Mouse (Mus musculus) C2C12 (cell line): ENCODE data around the gene Ism2. TPM values are rescaled to one million over a fixed set of nuclear protein-coding genes. Genes with fewer than 3 reads are reported as not detected.
"Not testable (repeated sequence)": the region's sequence is repeated elsewhere in the genome, so short reads cannot be mapped to it uniquely, and the experiment has no call there.

Source experiments
- H3K27me3 ChIP-seq: one replicate; pipeline ENCODE4 v1.6.1; 2011; ENCODE audit not compliant: control insufficient read depth, insufficient read depth, insufficient read length
- H3K36me3 ChIP-seq: one replicate; pipeline ENCODE4 v1.6.1; 2011; ENCODE audit not compliant: control insufficient read depth, insufficient read depth
- H3K4me3 ChIP-seq: one replicate; pipeline ENCODE4 v1.5.1; 2011; ENCODE audit warnings: mild to moderate bottlenecking, control low read depth; ENCODE audit not compliant: poor library complexity, insufficient read depth, severe bottlenecking
- H3K79me2 ChIP-seq: one replicate; pipeline ENCODE4 v1.6.1; 2011; ENCODE audit not compliant: control insufficient read depth, insufficient read depth
- H3K79me3 ChIP-seq: one replicate; pipeline ENCODE4 v1.6.1; 2011; ENCODE audit warnings: low read depth, control low read depth
- H3ac ChIP-seq: one replicate; pipeline ENCODE3; 2011; ENCODE audit warnings: low read depth; ENCODE audit not compliant: control insufficient read depth, insufficient read length
- CEBPB ChIP-seq: IDR thresholded peaks from one replicate; pipeline ENCODE4 v1.6.1; 2011; ENCODE audit warnings: low read depth, mild to moderate bottlenecking, control low read depth, moderate library complexity
- CTCF ChIP-seq: IDR thresholded peaks from one replicate; pipeline ENCODE4 v1.5.1; 2011; ENCODE audit not compliant: control insufficient read depth, insufficient read depth, insufficient read length
- FOSL1 ChIP-seq: IDR thresholded peaks from one replicate; pipeline ENCODE4 v1.8.0; 2011; ENCODE audit warnings: mild to moderate bottlenecking, low read length; ENCODE audit not compliant: poor library complexity, insufficient read depth, severe bottlenecking
- MAX ChIP-seq: IDR thresholded peaks from one replicate; pipeline ENCODE4 v1.6.1; 2011; ENCODE audit warnings: mild to moderate bottlenecking, control low read depth
- MYOD1 ChIP-seq: IDR thresholded peaks from one replicate; pipeline ENCODE4 v1.6.1; 2011; ENCODE audit warnings: low read depth; ENCODE audit not compliant: control insufficient read depth, insufficient read length
- MYOG ChIP-seq: IDR thresholded peaks from one replicate; pipeline ENCODE4 v1.6.1; 2011; ENCODE audit not compliant: control insufficient read depth, insufficient read length; ENCODE audit errors: extremely low read depth
- USF1 ChIP-seq: IDR thresholded peaks from one replicate; pipeline ENCODE4 v1.6.1; 2011; ENCODE audit warnings: low read depth, mild to moderate bottlenecking, control low read depth, moderate library complexity
- polyA plus RNA-seq: library from polyadenylated mRNA; unstranded; fragments of >200 nt; fragmentation: generic; extraction: Trizol; gene quantifications from one replicate; pipeline ENCODE4 v1.2.1, GENCODE M21; 2012; ENCODE audit warnings: missing spikeins

Ism2 gene
- polyA plus RNA-seq, 1 experiment = 0.18 TPM

- Histone ChIP-seq H3ac (no peak overlapping the region), H3K79me2 (no peaks in the 10 kb centered on the region), H3K4me3 (no peak overlapping the region)
Measured at GRCm38 (mm10) chr12:87279350-87279749, 20.2 kb downstream of the Ism2 start.

GRCm38 (mm10) chr12:87278118-87278730 lies 21.3 kb downstream of the Ism2 start:
- Histone ChIP-seq H3K79me3 (no peaks in the 10 kb centered on the region), H3K36me3 (peaks cover 36% of the 10 kb centered on the region), H3ac (no peak overlapping the region), H3K27me3 (no peaks in the 10 kb centered on the region), H3K79me2 (no peaks in the 10 kb centered on the region), H3K4me3 (no peak overlapping the region)
- peak; percentile 30 for TF ChIP-seq USF1
- TF ChIP-seq CEBPB = no peak

More at GRCm38 (mm10) chr12:87279350-87279749, 20.2 kb downstream of the Ism2 start:
- Histone ChIP-seq H3K27me3 (no peaks in the 10 kb centered on the region), H3K79me3 (no peaks in the 10 kb centered on the region), H3K36me3 (peaks cover 25% of the 10 kb centered on the region)
- TF ChIP-seq MAX = no peak
- no peak for TF ChIP-seq MYOG
- no peak for TF ChIP-seq CTCF
- TF ChIP-seq MYOD1 = no peak
- no peak for TF ChIP-seq FOSL1
- TF ChIP-seq USF1 = no peak
- TF ChIP-seq CEBPB = no peak

GRCm38 (mm10) chr12:87277251-87277650 lies 22.3 kb downstream of the Ism2 start:
- H3K36me3 ChIP-seq = peaks cover 46% of the 10 kb centered on the region

GRCm38 (mm10) chr12:87274853-87275831 lies 24.4 kb downstream of the Ism2 start:
- Histone ChIP-seq H3K27me3 (no peaks in the 10 kb centered on the region), H3K4me3 (no peak overlapping the region), H3ac (no peak overlapping the region), H3K79me3 (no peaks in the 10 kb centered on the region), H3K36me3 (peaks cover 67% of the 10 kb centered on the region), H3K79me2 (no peaks in the 10 kb centered on the region)
- TF ChIP-seq USF1 (no peak), MAX (no peak), CEBPB (no peak), MYOD1 (no peak), CTCF (no peak), FOSL1 (no peak)

More at GRCm38 (mm10) chr12:87277251-87277650, 22.3 kb downstream of the Ism2 start:
- H3ac ChIP-seq, H3K4me3 ChIP-seq, H3K79me2 ChIP-seq, H3K79me3 ChIP-seq, H3K27me3 ChIP-seq: not testable (repeated sequence)

GRCm38 (mm10) chr12:87267682-87268081 lies 31.8 kb downstream of the Ism2 start:
- Histone ChIP-seq H3ac (peak overlapping the region; percentile 45), H3K79me3 (peaks cover 31% of the 10 kb centered on the region), H3K79me2 (peaks cover 57% of the 10 kb centered on the region), H3K4me3 (peak overlapping the region; percentile 85), H3K36me3 (peaks cover 49% of the 10 kb centered on the region), H3K27me3 (no peaks in the 10 kb centered on the region)
- TF ChIP-seq MYOG (no peak), USF1 (no peak), CTCF (peak; percentile 17), CEBPB (no peak)
